Mouse (Mus musculus): ENCODE data around the gene Spata9. TPM values are rescaled to one million over a fixed set of nuclear protein-coding genes. Genes with fewer than 3 reads are reported as not detected.

Gene Spata9
- total RNA-seq, 2 experiments from 2014 or later: not detected

- peak in 1 of 2 experiments; percentile 4 for DNase-seq (ENCODE audit: low spot score in 2 of 2)
Observed at GRCm38 (mm10) chr13:75988096-75988495, 21.1 kb downstream of the Spata9 start.

GRCm38 (mm10) chr13:75992169-75993028 lies 25.4 kb downstream of the Spata9 start:
- DNase-seq (ENCODE audit: low spot score in 2 of 2): no peak

GRCm38 (mm10) chr13:76003272-76003671 lies 36.3 kb downstream of the Spata9 start:
- no peak for DNase-seq (ENCODE audit: low spot score in 2 of 2)

GRCm38 (mm10) chr13:76014511-76014910 lies 47.6 kb downstream of the Spata9 start:
- DNase-seq (ENCODE audit: low spot score in 2 of 2): no peak

- DNase-seq (ENCODE audit: low spot score in 2 of 2): no peak
Observed at GRCm38 (mm10) chr13:76017465-76017864, 50.5 kb downstream of the Spata9 start.

GRCm38 (mm10) chr13:76017974-76018843 lies 51.3 kb downstream of the Spata9 start, which contains the start of gene Rfesd:
Rfesd (minus strand) TSS chr13:76018719.
- DNase-seq (ENCODE audit: low spot score in 2 of 2): peak; percentile 94 to 96

GRCm38 (mm10) chr13:76018844-76019400 lies 52.0 kb downstream of the Spata9 start:
- DNase-seq (ENCODE audit: low spot score in 2 of 2): no peak

- DNase-seq (ENCODE audit: low spot score in 2 of 2): no peak
Observed at GRCm38 (mm10) chr13:76021782-76022181, 54.8 kb downstream of the Spata9 start.

GRCm38 (mm10) chr13:76024588-76024987 lies 57.6 kb downstream of the Spata9 start:
- DNase-seq (ENCODE audit: low spot score in 2 of 2): no peak

- DNase-seq (ENCODE audit: low spot score in 2 of 2): no peak
Observed at GRCm38 (mm10) chr13:76042455-76042854, 75.5 kb downstream of the Spata9 start.

- DNase-seq (ENCODE audit: low spot score in 2 of 2): no peak
Observed at GRCm38 (mm10) chr13:76044971-76045370, 78.0 kb downstream of the Spata9 start.

Other genes with a start within 250 kb of the Spata9 start
- gene Glrx, start 127.3 kb upstream of the Spata9 start, total RNA-seq (2021): 10 to 100 TPM; 48.1 to 55.5 TPM
- 10 to 100 TPM; 15.9 to 16.7 TPM for gene Rhobtb3, start 23.2 kb upstream of the Spata9 start, total RNA-seq (2021)
- gene Rfesd, start 51.6 kb downstream of the Spata9 start, total RNA-seq (2021): 10 to 100 TPM; 18.5 to 19.0 TPM
- gene Gpr150, start 89.8 kb downstream of the Spata9 start, total RNA-seq (2021): 1 to 10 TPM; 4.9 to 5.4 TPM
- 1 to 10 TPM; 4.3 to 6.2 TPM for gene Arsk, start 131.5 kb downstream of the Spata9 start, total RNA-seq (2021)
- gene Ttc37, start 131.6 kb downstream of the Spata9 start, total RNA-seq (2021): 10 to 100 TPM; 17.9 to 21.5 TPM